ENCODE assay signal across 17 mouse cellular contexts in the genomic region with DNA sequence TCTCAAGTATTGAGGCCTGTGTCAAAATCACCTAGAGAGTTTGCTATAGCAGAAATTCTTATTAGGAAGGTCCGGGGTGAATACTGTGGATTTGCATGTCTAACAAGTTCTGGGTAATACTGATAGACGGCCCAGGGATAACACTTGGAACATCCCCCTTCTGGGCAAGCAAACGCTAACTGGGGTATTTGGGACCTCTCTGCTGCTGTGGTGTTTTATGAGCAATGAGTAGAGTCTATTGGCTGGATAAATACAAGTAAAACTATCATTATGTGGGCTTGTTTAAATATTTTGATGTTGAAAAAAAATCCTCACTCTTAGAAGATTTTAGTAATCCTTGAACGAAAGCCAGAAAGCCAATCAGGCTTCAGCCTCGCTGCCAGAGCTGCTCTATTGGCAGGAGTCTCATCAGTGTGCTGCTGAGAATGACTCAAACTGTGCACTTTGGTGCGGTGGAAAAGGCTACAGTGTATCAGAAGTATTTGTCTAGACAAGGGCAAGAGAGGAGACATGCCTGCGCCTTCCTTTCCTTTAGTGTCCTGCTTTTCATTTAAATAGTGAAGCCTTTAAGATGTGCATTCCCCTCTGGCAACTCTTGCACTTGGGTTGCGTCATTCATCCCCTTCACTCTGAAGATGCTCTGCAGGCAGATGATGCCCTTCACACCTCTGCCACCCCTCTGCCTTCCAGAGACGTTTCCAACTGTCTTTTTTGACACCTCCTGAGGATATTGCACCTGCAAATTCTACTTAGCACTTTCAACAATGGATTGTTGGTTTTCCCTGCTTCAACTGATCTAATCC.
DNase-seq lines count a peak whose midpoint lies in the region; ATAC-seq and TF ChIP-seq lines count a peak whose summit lies in the region.
"Had no signal": no experiment of that assay in that cellular context is flagged by ENCODE, and none has a peak within 500 bp of the region (broad histone marks: within the 10 kb centered on the region; RNA-seq: fewer than 3 reads in every experiment).

No protein-coding gene starts in this region.

- H3K27me3 ChIP-seq in limb, embryonic 14.5 days (ENCODE audit: control insufficient read depth, insufficient read depth, low read length), result no peaks in the 10 kb centered on the region
- 0 out of 2 replicates have a peak, but pooled peaks cover 5% of the 10 kb centered on the region for H3K27me3 ChIP-seq in limb, embryonic 10.5 days (ENCODE audit: low read depth, poor library complexity, severe bottlenecking)
- H3K27me3 ChIP-seq in liver, postnatal 0 days (ENCODE audit: insufficient read depth, low read length), result no peaks in the 10 kb centered on the region
- H3K27me3 ChIP-seq: heart, embryonic 13.5 days; hindbrain, embryonic 13.5 days; neural tube, embryonic 13.5 days had no signal

- H3K4me2 ChIP-seq in limb, embryonic 14.5 days (replicated peaks; ENCODE audit: low read depth, low read length, severe bottlenecking), result no peak overlapping the region
- no peak overlapping the region for H3K4me2 ChIP-seq in liver, postnatal 0 days (ENCODE audit: low read depth, low read length)
- H3K4me2 ChIP-seq: heart, embryonic 13.5 days; hindbrain, embryonic 13.5 days; limb, embryonic 13.5 days; neural tube, embryonic 13.5 days had no signal

- TF ChIP-seq CTCF in liver, postnatal 0 days (IDR thresholded peaks at IDR 0.05; ENCODE audit: low read depth), result no peak

- no peak for TF ChIP-seq POLR2A in limb, embryonic 14.5 days (IDR thresholded peaks at IDR 0.05; ENCODE audit: borderline replicate concordance, extremely low read depth, insufficient read depth, insufficient read length)

- H3K4me3 ChIP-seq in limb, embryonic 14.5 days (replicated peaks; ENCODE audit: low read length), result no peak overlapping the region
- H3K4me3 ChIP-seq in limb, embryonic 10.5 days, result no peak overlapping the region
- H3K4me3 ChIP-seq in liver, postnatal 0 days (ENCODE audit: low read depth, low read length), result no peak overlapping the region
- H3K4me3 ChIP-seq: heart, embryonic 13.5 days; hindbrain, embryonic 13.5 days; limb, embryonic 13.5 days; neural tube, embryonic 13.5 days had no signal

- peak; percentile 15 to 38 for DNase-seq in cerebellum, postnatal 25 days
- DNase-seq in limb, embryonic 14.5 days (ENCODE audit: low spot score), result peak; percentile 72
- no peak for DNase-seq in limb, embryonic 10.5 days (ENCODE audit: low spot score)
- peak; percentile 32 for DNase-seq in adrenal gland, postnatal 14 days
- peak; percentile 12 for DNase-seq in lung, postnatal 36 days
- no peak for DNase-seq in liver, postnatal 0 days
- DNase-seq in spleen, adult 12 weeks (ENCODE audit: low spot score), result no peak
- DNase-seq: cerebellum, adult 9-11 months; kidney, adult 11 months; kidney, postnatal 36 days; thymus, postnatal 25 days had no signal

- TF ChIP-seq EP300 in liver, postnatal 0 days (IDR thresholded peaks at IDR 0.05; ENCODE audit: low read depth), result no peak

- no peak overlapping the region for H3K9ac ChIP-seq in limb, embryonic 14.5 days (ENCODE audit: low read depth, low read length, severe bottlenecking)
- H3K9ac ChIP-seq in liver, postnatal 0 days (replicated peaks), result no peak overlapping the region
- H3K9ac ChIP-seq: heart, embryonic 13.5 days; hindbrain, embryonic 13.5 days; limb, embryonic 13.5 days; neural tube, embryonic 13.5 days had no signal

- H3K36me3 ChIP-seq in limb, embryonic 14.5 days (ENCODE audit: control insufficient read depth, insufficient read depth, low read length), result no peaks in the 10 kb centered on the region
- no peaks in the 10 kb centered on the region for H3K36me3 ChIP-seq in limb, embryonic 10.5 days
- no peaks in the 10 kb centered on the region for H3K36me3 ChIP-seq in liver, postnatal 0 days (replicated peaks; ENCODE audit: insufficient read depth, low read length)
- H3K36me3 ChIP-seq: heart, embryonic 13.5 days; hindbrain, embryonic 13.5 days; limb, embryonic 13.5 days; neural tube, embryonic 13.5 days had no signal

- WGBS in limb, embryonic 14.5 days, result 53% methylated on average over 9 of the region's 9 CpGs
- WGBS in limb, embryonic 10.5 days, result 61% methylated on average over 9 of the region's 9 CpGs
- WGBS in liver, postnatal 0 days (ENCODE audit: insufficient replicate concordance), result 48% methylated on average over 9 of the region's 9 CpGs

- ATAC-seq in cerebellum, adult (ENCODE audit: insufficient number of reproducible peaks, low FRiP score, low TSS enrichment), result no peak
- no peak; the same call in 1 of the 2 replicates for ATAC-seq in limb, embryonic 14.5 days (ENCODE audit: low FRiP score, low read depth)
- no peak for ATAC-seq in liver, postnatal 0 days
- ATAC-seq: midbrain, embryonic 16.5 days had no signal

- no peak overlapping the region for H3K27ac ChIP-seq in limb, embryonic 14.5 days (replicated peaks; ENCODE audit: low read depth, low read length)
- no peak overlapping the region for H3K27ac ChIP-seq in limb, embryonic 10.5 days
- no peak overlapping the region for H3K27ac ChIP-seq in liver, postnatal 0 days (ENCODE audit: low read depth)
- H3K27ac ChIP-seq: heart, embryonic 13.5 days; hindbrain, embryonic 13.5 days; limb, embryonic 13.5 days; neural tube, embryonic 13.5 days had no signal

- no peaks in the 10 kb centered on the region for H3K4me1 ChIP-seq in limb, embryonic 14.5 days (ENCODE audit: control insufficient read depth, insufficient read depth, low read length)
- no peaks in the 10 kb centered on the region for H3K4me1 ChIP-seq in limb, embryonic 10.5 days
- no peaks in the 10 kb centered on the region for H3K4me1 ChIP-seq in liver, postnatal 0 days (ENCODE audit: insufficient read depth)
- H3K4me1 ChIP-seq: heart, embryonic 13.5 days; hindbrain, embryonic 13.5 days; limb, embryonic 13.5 days; neural tube, embryonic 13.5 days had no signal

- no peaks in the 10 kb centered on the region for H3K9me3 ChIP-seq in limb, embryonic 14.5 days (ENCODE audit: control insufficient read depth, low read length)
- H3K9me3 ChIP-seq in limb, embryonic 10.5 days (replicated peaks), result no peaks in the 10 kb centered on the region
- no peaks in the 10 kb centered on the region for H3K9me3 ChIP-seq in liver, postnatal 0 days (ENCODE audit: low read length)
- H3K9me3 ChIP-seq: heart, embryonic 13.5 days; hindbrain, embryonic 13.5 days; limb, embryonic 13.5 days; neural tube, embryonic 13.5 days had no signal

Comparison
In these comparisons a context has a peak if more than half of its experiments do, and no peak if none do; other contexts are left out.
1. DNase-seq: peak in cerebellum, postnatal 25 days (2 of 2), limb, embryonic 14.5 days (single experiment), adrenal gland, postnatal 14 days (single experiment) and lung, postnatal 36 days (single experiment); none in limb, embryonic 10.5 days (single experiment), liver, postnatal 0 days (single experiment) and spleen, adult 12 weeks (single experiment).